Mouse (Mus musculus) thymus, adult 2 months (tissue): ENCODE measurements around the gene Traip. TPM values are rescaled to one million over a fixed set of nuclear protein-coding genes. Genes with fewer than 3 reads are reported as not detected.
"Not testable (repeated sequence)": the region's sequence is repeated elsewhere in the genome, so short reads cannot be mapped to it uniquely, and the experiment has no call there.

ENCODE experiments used
- DNase-seq: peaks from one replicate; pipeline ENCODE4 v3.0.0; 2021
- H3K27ac ChIP-seq: fragments of 200-500 bp; 2 replicates; pipeline ENCODE4 v1.5.1; 2012; ENCODE audit warnings: low read length, control low read depth; ENCODE audit not compliant: control insufficient read depth, insufficient read depth
- H3K27me3 ChIP-seq: fragments of 200-500 bp; 2 replicates; pipeline ENCODE4 v1.6.1; 2012; ENCODE audit warnings: mild to moderate bottlenecking, low read length, moderate library complexity, mixed read lengths; ENCODE audit not compliant: control insufficient read depth, insufficient read depth
- H3K36me3 ChIP-seq: fragments of 200-500 bp; 2 replicates; pipeline ENCODE4 v1.6.1; 2012; ENCODE audit warnings: mild to moderate bottlenecking, low read length, moderate library complexity; ENCODE audit not compliant: control insufficient read depth, insufficient read depth
- H3K4me1 ChIP-seq: fragments of 200-500 bp; replicated peaks from 2 replicates; pipeline ENCODE4 v1.6.1; 2012; ENCODE audit warnings: low read length; ENCODE audit not compliant: control insufficient read depth, insufficient read depth
- H3K4me3 ChIP-seq: fragments of 200-500 bp; 2 replicates; pipeline ENCODE4 v1.5.1; 2012; ENCODE audit warnings: mild to moderate bottlenecking, low read length, control low read depth, moderate library complexity; ENCODE audit not compliant: control insufficient read depth, insufficient read depth
- CTCF ChIP-seq: fragments of 200-500 bp; IDR thresholded peaks from 2 replicates; pipeline ENCODE4 v1.5.1; 2012; ENCODE audit warnings: mild to moderate bottlenecking, control low read depth, low read length, moderate library complexity, borderline replicate concordance; ENCODE audit not compliant: control insufficient read depth, poor library complexity, insufficient read depth; ENCODE audit errors: extremely low read depth
- POLR2A ChIP-seq: fragments of 200-500 bp; IDR thresholded peaks from 2 replicates; pipeline ENCODE4 v1.6.1; 2012; ENCODE audit warnings: mild to moderate bottlenecking, low read length, control low read depth, moderate library complexity; ENCODE audit not compliant: control insufficient read depth, poor library complexity, insufficient read depth; ENCODE audit errors: extremely low read depth
- WGBS: fragments of 180-500 bp; shearing (Covaris S2); methylation state at CpG from one replicate; pipeline ENCODE4 v1.1.7; 2018; 5-methylcytosine and 5-hydroxymethylcytosine counted together
- polyA plus RNA-seq: library from polyadenylated mRNA; depleted of rRNA; stranded (reverse); fragments of >200 nt; gene quantifications from 2 replicates; pipeline ENCODE4 v1.2.3, GENCODE M21; 2012; rRNA removed

Gene Traip
- polyA plus RNA-seq, 1 experiment = 9.2 TPM

DNA sequence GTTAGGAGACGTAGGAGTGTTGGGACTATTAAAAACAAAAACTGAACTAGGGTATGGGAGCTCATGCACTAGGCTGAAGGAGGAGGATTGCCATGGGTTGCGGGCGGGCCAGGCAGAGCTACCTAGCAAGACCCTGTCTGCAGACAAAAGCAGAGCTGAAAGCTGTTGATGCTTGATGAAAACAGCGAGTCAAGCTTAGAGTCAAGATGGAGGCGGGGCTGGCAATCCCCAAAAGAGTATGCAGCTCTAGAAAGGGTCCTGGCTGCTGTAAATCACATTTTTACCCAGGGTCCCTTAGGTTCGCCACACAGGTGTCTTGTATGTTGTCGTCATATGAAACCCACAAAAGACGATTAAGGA is 53.6 kb downstream of the Traip start:
- Histone ChIP-seq H3K4me1 (peaks cover 6% of the 10 kb centered on the region), H3K4me3 (peak overlapping the region; percentile 92), H3K27me3 (no peaks in the 10 kb centered on the region), H3K36me3 (no peaks in the 10 kb centered on the region), H3K27ac (peak overlapping the region; percentile 70)
- WGBS = under 1% methylated on average over 8 of the region's 8 CpGs
- no peak for TF ChIP-seq POLR2A
- no peak for TF ChIP-seq CTCF
- peak; percentile 52 for DNase-seq

DNA sequence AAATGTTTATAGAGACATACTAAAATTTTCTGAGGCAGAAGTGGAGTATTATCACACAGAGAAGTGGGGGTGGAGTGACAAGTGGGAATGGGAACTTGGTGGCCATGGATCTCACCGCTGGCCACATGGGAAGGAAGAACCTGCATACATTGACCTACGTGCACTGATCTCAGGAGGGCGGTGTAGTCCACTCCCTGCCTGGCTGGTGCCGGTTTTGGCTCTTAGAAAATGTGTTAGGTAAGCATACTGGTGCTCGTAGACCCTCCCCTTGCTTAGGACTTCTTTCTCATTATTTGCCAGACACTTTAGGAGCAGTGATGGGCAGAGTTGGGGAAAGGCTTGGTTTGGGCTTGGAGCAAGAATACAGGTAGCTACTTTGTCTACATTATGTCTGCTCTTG is 58.1 kb downstream of the Traip start:
- H3K4me3 ChIP-seq = no peak overlapping the region
- H3K27me3 ChIP-seq = no peaks in the 10 kb centered on the region
- 96% methylated on average over 5 of the region's 5 CpGs for WGBS
- no peak overlapping the region for H3K27ac ChIP-seq
- H3K4me1 ChIP-seq = peaks cover 6% of the 10 kb centered on the region
- DNase-seq = no peak
- TF ChIP-seq CTCF (no peak), POLR2A (no peak)
- peaks cover 7% of the 10 kb centered on the region for H3K36me3 ChIP-seq

DNA sequence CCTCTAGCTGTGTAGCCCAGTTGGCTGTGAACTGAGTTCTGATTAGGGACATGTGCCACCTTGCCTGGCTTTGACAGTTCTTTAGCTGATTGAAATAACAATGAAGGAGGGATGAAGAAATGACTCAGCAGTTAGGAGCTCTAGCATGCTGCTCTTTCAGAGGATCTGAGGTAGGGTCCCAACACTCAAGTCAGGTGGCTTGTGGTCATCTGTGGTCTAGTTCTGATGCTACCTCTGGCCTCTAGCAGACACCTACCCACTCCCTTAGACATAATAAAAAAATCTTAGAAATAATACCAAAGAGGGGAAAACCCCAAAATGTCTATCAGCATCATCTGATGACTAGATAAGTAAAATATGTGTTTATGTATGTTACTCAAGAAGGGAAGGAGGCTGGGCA is 60.4 kb downstream of the Traip start:
- Histone ChIP-seq H3K4me3 (no peak overlapping the region), H3K27me3 (no peaks in the 10 kb centered on the region), H3K27ac (no peak overlapping the region), H3K36me3 (peaks cover 14% of the 10 kb centered on the region), H3K4me1 (no peaks in the 10 kb centered on the region)
- TF ChIP-seq POLR2A = no peak
- TF ChIP-seq CTCF = no peak
- no peak for DNase-seq

DNA sequence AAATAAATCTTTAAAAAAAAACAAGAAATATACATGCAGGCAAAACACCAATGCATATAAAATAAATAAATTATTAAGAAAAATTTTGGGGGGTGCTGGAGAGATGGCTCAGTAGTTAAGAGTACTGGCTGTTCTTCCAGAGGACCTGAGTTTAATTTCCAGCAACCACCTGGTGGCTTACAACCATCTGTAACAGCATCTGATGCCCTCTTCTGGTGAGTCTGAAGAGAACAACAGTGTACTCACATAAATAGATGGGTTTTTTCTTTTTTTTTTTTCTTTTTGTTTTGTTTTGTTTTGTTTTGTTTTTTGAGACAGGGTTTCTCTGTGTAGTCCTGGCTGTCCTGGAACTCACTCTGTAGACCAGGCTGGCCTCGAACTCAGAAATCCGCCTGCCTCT is 63.6 kb downstream of the Traip start:
- not testable (repeated sequence) for H3K27ac ChIP-seq, DNase-seq, H3K27me3 ChIP-seq, H3K4me3 ChIP-seq, H3K4me1 ChIP-seq
- 96% methylated on average over 2 of the region's 2 CpGs for WGBS
- H3K36me3 ChIP-seq = peaks cover 17% of the 10 kb centered on the region

DNA sequence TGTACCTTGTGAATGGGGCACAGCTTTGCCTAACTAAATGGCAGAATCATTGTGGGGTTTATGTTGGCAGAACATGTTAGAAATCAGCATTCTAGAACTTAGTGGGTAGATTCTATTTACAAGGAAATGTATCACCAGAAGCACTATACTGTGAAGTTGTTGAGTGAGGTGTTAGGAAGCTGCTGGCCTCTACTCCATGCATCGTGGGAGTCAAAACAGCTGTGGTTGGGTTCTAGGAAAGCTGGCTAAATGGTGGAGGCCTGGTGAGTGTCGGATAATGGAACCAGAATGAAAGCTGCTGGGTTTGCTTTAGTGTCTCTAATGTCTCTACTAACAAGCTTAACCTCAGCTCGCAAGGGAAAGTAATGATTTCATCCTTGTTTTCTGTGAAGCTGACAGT is 67.2 kb downstream of the Traip start:
- TF ChIP-seq POLR2A = no peak
- no peak for TF ChIP-seq CTCF
- Histone ChIP-seq H3K4me1 (no peaks in the 10 kb centered on the region; the same call in 1 of the 2 replicates), H3K27me3 (no peaks in the 10 kb centered on the region), H3K27ac (no peak overlapping the region), H3K4me3 (no peak overlapping the region), H3K36me3 (peaks cover 17% of the 10 kb centered on the region)
- 96% methylated on average over 3 of the region's 3 CpGs for WGBS
- DNase-seq = no peak

DNA sequence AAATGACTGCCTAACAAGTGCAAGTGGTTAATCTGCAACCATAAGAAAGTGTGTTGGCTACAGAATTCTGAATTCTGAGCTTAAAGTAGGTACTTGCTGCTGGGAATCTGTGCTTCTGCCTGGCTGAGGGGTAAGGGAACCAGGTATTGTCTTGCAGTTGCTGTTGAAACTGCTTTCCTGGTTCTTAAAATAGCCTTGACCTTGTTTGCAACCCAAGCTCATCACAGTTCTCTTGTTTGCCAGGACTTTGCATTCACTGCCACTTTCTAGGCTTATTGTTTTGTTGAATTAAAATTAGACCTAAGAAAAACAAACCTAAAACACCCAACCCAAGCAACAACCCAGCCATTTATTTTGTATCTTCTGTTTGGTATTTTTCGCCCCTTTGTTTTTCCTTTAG is 70.8 kb downstream of the Traip start:
- H3K36me3 ChIP-seq = peaks cover 15% of the 10 kb centered on the region
- H3K27me3 ChIP-seq = no peaks in the 10 kb centered on the region
- DNase-seq = no peak
- 100% methylated on average over 1 of the region's 1 CpGs for WGBS
- no peak for TF ChIP-seq CTCF
- no peak for TF ChIP-seq POLR2A
- H3K27ac ChIP-seq = no peak overlapping the region
- H3K4me3 ChIP-seq = no peak overlapping the region
- H3K4me1 ChIP-seq = no peaks in the 10 kb centered on the region; the same call in 1 of the 2 replicates

Other genes with a start within 250 kb of the Traip start
- gene Sema3f, start 239.7 kb upstream of the Traip start, polyA plus RNA-seq = 35.5 and 41.3 TPM in 2 replicates
- 176 and 197 TPM in 2 replicates for gene Rbm5, start 179.1 kb upstream of the Traip start, polyA plus RNA-seq
- gene Rbm6, start 76.9 kb upstream of the Traip start, polyA plus RNA-seq = 29.0 and 32.1 TPM in 2 replicates
- gene Mon1a, start 62.0 kb upstream of the Traip start, polyA plus RNA-seq = 57.0 and 62.7 TPM in 2 replicates
- 8.5 and 13.0 TPM in 2 replicates for gene Mst1r, start 43.3 kb upstream of the Traip start, polyA plus RNA-seq
- gene Actl11, start 21.7 kb upstream of the Traip start, polyA plus RNA-seq = 0.11 TPM in 1 of 2 replicates, not detected in the other
- gene Camkv, start 14.5 kb upstream of the Traip start, polyA plus RNA-seq = 18.7 and 21.0 TPM in 2 replicates
- gene Uba7, start 25.4 kb downstream of the Traip start, polyA plus RNA-seq = 208 and 267 TPM in 2 replicates
- gene Gm20661, start 32.9 kb downstream of the Traip start, polyA plus RNA-seq = 0.58 and 0.93 TPM in 2 replicates
- 10.5 and 14.8 TPM in 2 replicates for gene Inka1, start 35.7 kb downstream of the Traip start, polyA plus RNA-seq
- gene Cdhr4, start 42.4 kb downstream of the Traip start, polyA plus RNA-seq = 5.1 and 7.3 TPM in 2 replicates
- 0.60 and 3.2 TPM in 2 replicates for gene Gm20662, start 46.2 kb downstream of the Traip start, polyA plus RNA-seq
- gene Ip6k1, start 52.4 kb downstream of the Traip start, polyA plus RNA-seq = 197 and 254 TPM in 2 replicates
- 18.0 and 20.9 TPM in 2 replicates for gene Gmppb, start 99.1 kb downstream of the Traip start, polyA plus RNA-seq
- gene Amigo3, start 103.0 kb downstream of the Traip start, polyA plus RNA-seq = 4.5 and 4.8 TPM in 2 replicates
- gene Mst1, start 130.3 kb downstream of the Traip start, polyA plus RNA-seq = 3.3 and 3.5 TPM in 2 replicates
- 221 and 246 TPM in 2 replicates for gene Rnf123, start 133.2 kb downstream of the Traip start, polyA plus RNA-seq
- gene Apeh, start 144.5 kb downstream of the Traip start, polyA plus RNA-seq = 131 and 163 TPM in 2 replicates
- gene Bsn, start 240.2 kb downstream of the Traip start, polyA plus RNA-seq = 2.6 and 4.3 TPM in 2 replicates